Mouse (Mus musculus) cerebellum, adult 11-12 months (tissue): ENCODE results near the gene Hsp90aa1.
A peak's percentile ranks its signal among the peaks of the same experiment; 100 is the strongest.
"Not testable (repeated sequence)": the region's sequence is repeated elsewhere in the genome, so short reads cannot be mapped to it uniquely, and the experiment has no call there.

Experiments
- DNase-seq: peaks from one replicate; pipeline ENCODE4 v3.0.0; 2022

Gene Hsp90aa1

DNA sequence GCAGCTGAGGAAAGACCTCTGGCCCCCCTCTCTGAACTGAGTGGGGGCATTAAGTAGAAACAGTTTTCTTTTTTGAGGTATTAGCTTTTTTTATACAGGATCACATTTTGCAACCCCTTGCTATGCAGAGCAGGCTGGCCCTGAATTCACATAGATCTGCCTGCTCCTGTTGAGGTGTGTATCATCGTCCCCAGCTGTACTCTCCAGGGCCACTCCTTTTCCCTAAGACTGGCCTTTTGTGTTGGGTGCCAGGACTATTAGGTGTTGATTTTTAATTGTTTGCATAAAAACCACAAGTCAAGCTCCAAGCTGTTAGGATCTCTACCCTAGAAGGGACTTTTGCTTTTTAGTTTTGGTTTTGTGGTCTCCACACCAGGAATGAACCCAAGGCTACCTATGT lies 4.4 kb downstream of the Hsp90aa1 start:
- no peak for DNase-seq

DNA sequence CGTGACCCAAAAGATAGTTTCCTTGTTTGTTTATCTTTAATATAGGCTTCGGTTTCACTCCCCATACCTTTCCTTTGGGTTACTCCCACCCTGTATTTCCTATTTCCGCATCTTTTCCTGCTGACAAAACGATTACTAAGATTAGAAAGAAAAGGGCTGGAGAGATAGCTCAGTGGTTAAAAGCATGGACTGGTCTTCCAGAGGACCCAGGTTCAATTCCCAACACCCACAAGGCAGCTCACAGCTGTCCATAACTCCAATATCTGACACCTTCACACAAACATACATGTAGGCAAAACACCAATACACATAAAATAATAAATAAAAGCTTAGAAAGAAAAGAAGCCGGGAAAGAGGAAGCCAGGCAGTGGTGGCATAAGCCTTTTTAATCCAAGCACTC lies 5.1 kb downstream of the Hsp90aa1 start:
- DNase-seq, result no peak

DNA sequence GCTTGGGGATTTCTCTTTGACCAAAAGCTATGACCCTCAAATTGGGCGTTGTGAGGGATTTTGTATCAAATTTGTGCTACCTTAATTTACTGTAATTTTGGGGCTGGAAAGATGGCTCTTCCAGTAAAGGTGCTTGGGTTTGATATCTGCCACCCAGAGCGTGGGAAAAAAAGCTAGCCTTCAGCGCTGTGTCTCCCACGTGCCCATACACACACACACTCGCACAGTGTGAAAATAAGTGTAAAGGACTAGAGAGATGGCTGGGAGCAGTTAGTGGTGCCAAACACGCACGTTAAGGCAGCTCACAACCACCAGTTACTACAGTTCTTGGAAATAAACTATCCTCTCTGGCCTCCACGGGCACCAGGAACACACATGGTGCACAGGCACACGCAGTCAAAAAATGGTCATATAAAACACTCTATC lies 5.5 kb downstream of the Hsp90aa1 start:
- DNase-seq, result peak; percentile 43

DNA sequence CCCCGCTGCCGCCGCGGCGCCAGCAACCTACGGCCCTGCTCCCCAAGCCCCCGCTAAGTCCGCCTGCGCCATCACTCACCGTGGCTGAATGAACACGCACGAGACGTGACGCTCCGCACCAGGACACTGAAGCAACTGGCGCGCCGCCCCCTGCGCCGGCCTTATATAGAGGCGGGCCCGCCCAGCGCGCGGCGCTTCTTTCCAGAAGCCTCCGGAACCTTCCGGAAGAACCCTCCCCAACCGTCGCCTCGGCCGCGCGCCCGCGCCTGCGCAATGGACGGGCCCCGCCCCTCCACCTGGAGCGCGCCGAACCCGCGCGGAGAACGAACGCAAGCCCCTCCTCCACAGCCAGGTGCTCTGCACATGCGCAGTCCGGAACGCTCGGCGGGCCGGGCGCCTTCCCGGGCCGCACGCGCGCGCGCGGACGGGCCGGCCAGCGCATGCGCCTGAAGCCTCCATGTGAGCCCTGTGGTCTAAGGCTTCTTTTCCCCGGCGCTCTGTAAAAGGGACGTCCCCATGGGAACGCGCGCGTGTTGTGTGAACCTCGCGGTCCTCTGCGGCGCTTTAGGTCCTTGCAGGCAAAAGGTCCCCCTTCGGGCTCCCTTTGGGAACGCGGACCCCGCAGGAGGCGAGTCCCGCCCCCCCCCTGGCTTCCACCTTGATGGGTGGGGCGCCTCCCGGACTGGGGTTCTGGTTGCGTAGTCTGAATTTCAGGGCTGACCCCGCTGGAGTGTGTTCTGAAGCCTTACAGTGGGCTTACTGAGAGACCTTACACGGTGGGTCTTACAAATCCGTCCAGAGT lies 6.2 kb downstream of the Hsp90aa1 start:
- DNase-seq, result peak; percentile 99

DNA sequence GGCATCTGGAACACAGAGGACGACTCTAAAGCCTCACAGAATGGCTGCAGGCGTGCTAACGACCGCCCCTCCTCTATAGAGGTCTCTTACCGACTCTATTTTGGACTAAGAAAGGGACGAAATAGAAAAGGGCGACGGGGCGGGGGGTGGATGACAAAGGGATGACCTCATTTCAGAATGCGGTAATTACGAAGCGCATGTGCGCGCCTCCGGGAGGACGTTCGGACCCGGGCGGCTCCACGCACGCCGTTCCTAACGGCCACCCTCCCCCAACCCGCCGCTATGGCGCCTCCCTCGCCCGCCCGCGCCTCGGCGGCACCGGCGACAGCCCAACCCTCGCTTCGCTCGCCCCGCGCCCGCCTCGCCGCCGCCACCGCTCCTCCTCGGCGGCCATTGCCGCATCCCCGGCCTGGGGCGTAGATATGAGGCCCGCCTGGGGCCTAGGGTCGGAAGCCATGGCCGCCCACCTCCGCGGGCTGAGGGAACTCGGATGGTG lies 6.8 kb downstream of the Hsp90aa1 start:
- peak; percentile 80 for DNase-seq

DNA sequence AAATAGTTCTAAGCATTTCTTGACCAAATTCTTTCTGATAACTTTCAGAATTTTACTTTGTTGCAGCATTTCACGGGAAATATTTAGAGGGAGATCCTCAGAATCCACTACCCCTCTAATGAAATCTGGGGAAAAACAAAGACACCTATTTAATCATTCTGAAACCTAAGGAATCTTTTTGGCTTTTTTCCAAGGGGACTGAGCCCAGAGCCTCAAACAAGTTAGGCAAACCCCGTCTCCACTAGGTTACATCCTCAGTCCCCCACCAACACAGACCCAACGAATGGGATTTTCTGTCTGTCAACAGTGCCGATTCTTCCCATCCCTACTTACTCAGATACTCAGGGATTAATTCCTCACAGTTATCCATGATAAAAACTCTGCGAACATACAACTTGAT lies 9.2 kb downstream of the Hsp90aa1 start:
- DNase-seq, result not testable (repeated sequence)

DNA sequence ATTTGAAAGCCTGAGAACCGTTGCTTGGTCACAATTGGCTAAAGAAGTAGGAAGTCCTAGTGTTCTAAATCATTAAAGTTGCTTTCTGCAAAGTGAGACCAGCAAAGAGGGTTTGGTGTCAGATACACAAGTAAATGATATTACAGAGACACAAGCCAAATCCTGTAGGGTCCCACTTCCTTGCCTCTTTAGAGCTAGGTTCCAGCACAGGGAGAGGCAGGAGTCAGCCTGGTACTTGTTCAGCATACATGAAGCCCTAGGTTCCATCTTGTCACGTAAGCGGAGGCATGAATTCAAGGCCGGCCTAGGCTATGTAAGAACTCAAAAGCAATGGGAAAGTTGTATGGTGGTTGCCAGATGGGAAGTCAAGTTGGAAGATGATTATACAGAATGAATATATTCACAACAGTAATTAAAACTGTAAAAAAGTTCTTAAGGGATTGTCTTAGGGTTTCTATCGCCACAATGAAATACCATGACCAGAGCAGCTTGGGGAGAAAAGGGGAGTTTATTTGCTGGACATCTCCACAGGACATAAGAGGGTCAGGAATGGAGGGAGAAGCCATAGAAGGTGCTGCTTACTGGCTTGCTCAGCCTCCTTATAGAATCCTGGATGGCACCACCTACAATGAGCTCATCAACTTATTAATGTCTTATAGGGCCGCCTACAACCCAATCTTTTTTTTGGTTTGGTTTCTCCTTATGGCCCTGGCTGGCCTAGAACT lies 12.4 kb downstream of the Hsp90aa1 start:
- DNase-seq, result no peak

DNA sequence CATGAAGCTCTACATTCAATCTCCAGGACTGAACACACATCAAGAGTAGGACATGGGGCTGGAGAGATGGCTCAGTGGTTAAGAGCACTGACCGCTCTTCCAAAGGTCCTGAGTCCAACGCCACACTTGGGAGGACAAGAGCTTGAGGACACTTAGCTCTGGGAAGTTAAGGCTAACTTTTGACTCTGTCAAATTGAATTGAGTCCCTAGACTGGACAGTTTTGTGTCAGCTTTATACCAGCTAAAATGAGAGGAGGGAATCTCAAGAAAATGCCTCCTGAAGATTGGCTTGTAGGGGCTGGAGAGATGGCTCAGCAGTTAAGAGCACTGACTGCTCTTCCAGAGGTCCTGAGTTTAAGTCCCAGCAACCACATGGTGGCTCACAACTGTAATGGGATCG lies 13.6 kb downstream of the Hsp90aa1 start:
- DNase-seq, result not testable (repeated sequence)

DNA sequence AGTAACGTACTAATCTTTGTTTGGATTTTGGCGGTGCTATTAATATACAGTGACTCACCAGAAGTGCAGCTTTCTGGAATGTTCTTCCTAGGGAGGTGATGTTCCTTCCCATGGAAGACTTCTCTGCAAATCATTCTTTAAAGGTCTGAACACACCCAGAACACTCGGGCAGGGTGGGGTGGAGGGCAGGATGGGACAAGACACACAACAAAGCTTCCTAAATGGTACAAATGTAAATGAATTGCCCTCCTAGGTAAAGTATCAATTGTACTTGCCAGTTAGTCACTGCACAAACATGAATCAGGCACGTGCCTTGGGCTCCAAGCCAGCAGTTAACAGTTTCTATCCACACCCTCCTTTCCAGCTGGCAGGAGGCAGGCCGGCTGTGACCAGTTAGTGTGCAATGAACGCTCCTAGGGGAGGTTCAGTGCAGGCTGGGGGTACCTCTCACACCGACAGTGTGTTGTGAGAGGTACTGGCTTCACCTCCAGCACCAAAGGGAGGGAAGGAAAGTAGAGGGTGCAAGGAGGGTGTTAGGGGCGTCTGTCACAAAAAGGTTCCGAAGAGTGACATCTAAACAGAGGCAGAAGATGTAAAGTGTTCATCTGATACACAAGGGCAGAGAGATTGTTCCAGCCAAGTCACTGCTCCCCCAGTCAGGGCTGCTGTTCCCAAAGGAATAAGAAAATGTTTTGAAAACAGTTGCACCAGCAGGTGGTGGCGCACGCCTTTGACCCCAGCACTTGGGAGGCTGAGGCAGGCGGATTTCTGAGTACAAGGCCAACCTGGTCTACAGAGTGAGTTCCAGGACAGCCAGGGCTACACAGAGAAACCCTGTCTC lies 14.4 kb downstream of the Hsp90aa1 start:
- DNase-seq, result no peak

DNA sequence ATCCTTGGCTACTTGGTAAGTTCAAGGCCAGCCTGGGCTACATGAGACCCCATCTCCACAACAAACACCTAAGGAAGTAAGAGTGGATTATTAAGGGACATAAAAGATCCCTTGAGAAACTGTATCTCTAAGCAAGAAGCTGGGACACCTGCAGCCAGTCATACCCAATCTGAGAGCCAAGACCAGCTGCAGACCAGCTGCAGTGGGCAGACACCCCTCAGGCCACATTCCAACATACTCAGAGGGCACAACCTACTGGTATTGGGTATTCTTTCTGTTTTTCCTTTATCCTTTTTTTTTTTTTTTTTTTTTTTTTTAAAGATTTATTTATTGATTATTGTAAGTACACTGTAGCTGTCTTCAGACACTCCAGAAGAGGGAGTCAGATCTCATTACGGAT lies 18.9 kb downstream of the Hsp90aa1 start:
- DNase-seq, result no peak

DNA sequence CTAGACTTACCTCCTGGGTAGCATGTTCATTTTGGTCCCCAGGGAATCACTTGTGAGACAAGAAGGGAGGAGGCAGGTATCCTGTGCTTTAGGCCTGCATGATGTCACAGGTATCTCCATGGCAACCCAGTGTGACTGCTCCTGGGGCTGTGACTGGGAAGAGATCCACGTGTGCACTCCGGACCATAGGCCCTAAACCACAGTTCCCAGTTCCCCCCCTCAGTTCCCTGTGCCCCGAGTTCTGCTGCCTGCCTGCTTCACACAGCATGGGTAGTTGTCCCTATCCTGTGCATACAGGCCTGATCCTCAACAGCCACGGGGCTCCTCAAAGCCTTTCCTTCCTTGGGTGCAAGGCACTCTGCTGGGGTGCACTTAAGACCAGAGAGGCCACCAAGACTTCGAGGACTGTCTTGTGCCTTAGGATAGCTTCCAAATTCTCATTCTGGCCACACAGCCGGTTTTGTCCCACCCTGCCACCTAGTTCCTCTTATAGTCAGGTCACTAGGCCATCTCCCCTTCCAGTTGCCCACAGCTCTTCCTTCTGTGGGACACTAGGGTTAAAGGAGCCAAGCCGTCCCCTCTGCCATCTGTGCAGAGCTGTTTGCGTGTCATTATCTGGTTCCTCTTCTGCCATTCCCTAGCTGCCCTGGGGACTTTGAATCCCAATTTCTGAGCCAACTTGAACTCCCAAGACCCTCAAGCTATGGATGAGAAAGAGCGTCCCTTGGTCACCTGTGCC lies 19.8 kb downstream of the Hsp90aa1 start, which contains the start of gene 1700001K19Rik:
1700001K19Rik (minus strand) TSS at position 59 of the 739 bp plus-strand sequence.
- DNase-seq, result no peak

DNA sequence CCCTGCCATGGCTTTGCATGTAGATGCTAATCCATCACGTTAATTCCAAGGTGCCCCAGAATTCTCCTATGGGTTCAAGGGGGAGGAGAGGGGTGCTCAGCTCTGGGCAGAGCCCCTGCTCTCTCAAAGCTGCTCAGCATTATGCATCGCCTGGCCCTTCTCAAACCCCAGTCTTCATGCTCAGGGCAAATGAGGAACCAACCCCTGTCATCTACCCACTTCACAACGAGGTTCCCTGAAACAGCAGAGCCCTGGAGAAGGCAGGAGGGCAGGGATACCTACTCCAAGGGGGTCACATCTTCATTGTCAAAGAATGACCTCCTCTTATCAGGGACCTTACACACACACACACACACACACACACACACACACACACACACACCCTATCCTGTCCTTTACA lies 20.6 kb downstream of the Hsp90aa1 start:
- no peak for DNase-seq

DNA sequence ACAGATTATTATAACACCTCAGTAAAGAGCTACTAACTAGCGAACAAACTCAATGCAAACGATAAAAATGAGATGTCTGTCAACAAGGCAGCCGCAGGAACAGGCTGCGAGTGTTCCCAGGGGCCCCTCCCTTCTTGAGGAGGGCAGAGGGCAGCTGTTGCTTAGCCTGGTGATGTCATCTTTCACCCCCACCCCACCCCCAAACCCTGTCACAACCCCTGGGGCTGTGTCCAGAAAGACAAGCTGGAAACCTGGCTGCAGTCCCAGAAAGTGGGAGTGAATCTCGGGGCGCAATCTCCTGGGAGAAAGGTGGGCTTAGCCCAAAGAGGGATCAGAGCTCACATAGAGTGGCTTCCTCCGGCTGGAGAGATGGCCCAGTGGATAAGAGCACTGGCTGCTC lies 21.3 kb downstream of the Hsp90aa1 start:
- DNase-seq, result no peak

DNA sequence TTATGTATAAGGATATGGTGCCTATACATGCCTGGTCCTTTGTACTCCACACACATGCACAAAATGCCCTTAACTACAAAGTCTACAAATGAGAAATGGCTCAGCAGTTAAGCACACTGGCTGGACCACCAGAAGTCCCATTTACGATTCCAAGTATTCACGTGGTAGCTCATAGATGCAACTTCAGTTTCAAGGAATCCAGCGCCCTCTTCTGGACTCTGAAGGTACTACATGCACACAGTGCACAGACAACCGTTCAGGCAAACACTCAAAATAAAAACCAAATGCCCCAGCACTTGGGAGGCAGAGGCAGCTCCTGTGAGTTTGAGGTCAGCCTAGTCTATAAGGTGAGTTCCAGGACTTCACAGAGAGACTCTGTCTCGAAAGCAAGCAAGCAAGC lies 28.3 kb downstream of the Hsp90aa1 start:
- DNase-seq, result no peak

DNA sequence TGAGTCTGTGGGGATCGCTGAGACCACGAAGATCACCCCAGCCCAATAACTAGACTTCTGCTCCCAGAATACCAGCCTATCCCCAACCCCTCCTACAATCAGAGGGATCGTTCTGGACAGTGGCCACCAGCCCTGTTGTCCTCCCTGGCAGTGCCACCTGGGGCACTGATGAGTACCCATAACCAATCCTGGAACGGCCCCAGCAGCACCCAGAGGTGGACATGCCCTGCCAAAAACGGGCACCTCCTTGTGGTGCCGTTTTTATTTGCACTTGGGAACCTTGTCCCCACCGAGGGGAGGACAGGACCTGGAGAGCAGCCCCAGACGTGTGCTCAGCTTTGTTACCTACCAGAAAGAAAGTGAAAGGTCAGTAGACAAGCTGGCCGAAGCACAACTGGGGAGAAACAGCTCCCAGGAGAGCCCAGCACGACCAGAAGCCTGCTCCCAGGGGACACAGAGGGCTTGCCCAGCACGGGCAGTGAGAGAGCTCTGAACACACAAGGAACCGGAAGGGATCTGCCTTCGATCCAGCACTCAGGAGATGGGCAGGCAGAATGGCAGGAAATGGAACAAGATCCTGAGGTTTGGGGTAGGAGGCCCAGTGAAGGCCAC lies 35.0 kb downstream of the Hsp90aa1 start:
- DNase-seq, result no peak

DNA sequence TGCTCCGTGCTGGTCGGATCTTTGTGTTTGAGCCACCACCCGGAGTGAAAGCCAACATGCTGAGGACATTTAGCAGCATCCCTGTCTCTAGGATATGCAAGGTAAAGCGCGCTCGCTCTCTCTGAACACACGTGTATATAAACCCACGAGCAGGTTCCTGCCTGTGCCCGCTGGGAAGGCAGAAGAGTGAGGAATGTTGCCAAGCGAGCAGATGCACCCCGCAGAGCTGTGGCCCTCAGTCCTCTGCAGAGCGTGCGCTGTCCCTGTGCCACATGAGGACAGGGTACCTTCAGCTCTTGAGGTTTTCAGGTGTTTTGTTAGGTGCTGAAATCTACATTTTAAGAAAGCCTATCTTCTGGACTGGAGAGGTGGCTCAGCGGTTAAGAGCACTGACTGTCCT lies 40.8 kb downstream of the Hsp90aa1 start:
- DNase-seq, result peak; percentile 31

DNA sequence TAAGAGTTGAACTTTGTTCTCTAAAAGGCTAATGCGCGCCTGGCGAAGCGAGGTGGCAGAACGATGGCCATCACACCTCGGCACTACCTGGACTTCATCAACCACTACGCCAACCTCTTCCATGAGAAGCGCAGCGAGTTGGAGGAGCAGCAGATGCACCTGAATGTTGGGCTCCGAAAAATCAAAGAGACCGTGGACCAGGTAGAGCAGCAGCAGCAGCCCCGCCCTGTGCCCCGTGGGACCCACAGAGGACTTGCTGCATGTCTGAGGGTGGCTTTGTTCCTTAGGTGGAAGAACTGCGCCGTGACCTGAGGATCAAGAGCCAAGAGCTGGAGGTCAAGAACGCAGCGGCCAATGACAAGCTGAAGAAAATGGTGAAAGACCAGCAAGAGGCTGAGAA lies 51.1 kb downstream of the Hsp90aa1 start:
- no peak for DNase-seq

DNA sequence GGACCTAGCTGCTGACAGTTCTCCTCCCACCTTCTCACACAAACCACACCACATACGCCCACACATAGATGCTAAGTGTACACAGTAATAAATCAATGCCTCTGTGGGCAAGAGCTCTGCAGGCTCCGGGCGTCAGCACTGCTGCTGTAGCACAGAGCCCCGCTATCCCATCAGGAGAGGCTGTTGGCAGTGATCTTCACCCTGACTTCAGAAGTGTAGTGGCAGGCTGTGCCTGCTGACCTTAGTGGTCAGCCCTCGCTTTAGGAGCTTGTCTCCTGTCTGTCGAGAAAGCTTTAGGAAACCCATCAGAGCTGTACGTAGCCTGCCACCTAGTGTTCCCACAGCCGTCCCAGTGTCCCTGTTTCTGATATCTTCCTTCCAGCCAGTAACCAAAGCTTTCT lies 52.3 kb downstream of the Hsp90aa1 start:
- no peak for DNase-seq
